9 mouse cellular contexts compared by ENCODE assay signal in the genomic region with DNA sequence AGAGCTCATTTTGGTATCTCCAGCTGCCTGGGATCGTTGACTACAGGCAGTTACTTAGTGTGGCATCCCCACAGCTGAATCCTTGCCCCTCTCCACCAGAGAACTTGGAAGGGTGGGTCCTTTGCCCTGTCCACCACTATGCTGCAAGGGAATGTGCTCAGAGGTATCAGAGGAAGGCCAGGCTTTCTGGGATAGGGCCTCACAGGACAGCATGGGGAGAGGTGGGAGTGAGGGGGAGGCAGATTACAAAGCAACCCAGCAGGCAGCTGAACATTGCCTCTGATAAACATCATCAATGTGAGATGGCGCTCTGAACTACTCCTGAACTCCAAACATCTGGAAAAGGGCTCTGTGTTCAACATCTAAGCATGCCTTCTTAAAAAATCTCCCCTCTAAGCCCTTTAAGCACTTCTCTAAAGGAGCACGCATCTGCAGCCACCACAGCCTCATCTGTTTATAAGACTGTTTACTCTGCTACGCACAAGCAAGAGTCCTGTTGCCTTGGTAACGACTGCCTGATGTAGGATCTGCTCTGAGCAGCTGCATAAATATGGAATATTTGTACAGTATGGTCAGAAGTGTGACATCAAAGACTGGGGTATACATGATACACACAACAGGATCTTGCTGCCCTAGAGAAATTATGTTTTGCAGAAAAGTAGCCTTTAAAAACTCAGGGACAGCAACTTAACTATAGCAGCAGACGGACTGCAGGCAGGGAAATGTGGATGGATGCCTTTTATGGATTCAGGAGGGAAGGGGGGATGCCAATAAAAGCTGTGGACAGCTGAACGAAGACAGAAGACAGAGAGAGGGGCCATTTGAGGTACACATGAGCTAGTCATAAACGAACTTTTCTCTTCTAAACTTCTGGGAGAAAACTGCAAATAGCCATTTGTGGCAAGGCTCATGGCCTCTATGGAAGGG.
DNase-seq lines count a peak whose midpoint lies in the region; ATAC-seq lines count a peak whose summit lies in the region.
"Had no signal": no experiment of that assay in that cellular context is flagged by ENCODE, and none has a peak within 500 bp of the region (broad histone marks: within the 10 kb centered on the region; RNA-seq: fewer than 3 reads in every experiment).

No protein-coding gene starts in this region.

- H3K9me3 ChIP-seq in lung, embryonic 16.5 days (ENCODE audit: control insufficient read depth, low read length): no peaks in the 10 kb centered on the region
- no peaks in the 10 kb centered on the region for H3K9me3 ChIP-seq in hindbrain, embryonic 10.5 days
- no peaks in the 10 kb centered on the region for H3K9me3 ChIP-seq in midbrain, embryonic 10.5 days (replicated peaks)

- no peaks in the 10 kb centered on the region for H3K27me3 ChIP-seq in lung, embryonic 16.5 days (ENCODE audit: control insufficient read depth, insufficient read depth, low read depth, low read length)
- H3K27me3 ChIP-seq in hindbrain, embryonic 10.5 days (ENCODE audit: insufficient read depth, poor library complexity, severe bottlenecking): no peaks in the 10 kb centered on the region
- no peaks in the 10 kb centered on the region for H3K27me3 ChIP-seq in midbrain, embryonic 10.5 days (ENCODE audit: low read depth, poor library complexity, severe bottlenecking)
- H3K27me3 ChIP-seq: Patski had no signal

- peak overlapping the region; percentile 70 for H3K27ac ChIP-seq in lung, embryonic 16.5 days (ENCODE audit: low read length)
- H3K27ac ChIP-seq in hindbrain, embryonic 10.5 days: peak overlapping the region; percentile 25
- H3K27ac ChIP-seq in midbrain, embryonic 10.5 days (replicated peaks): peak overlapping the region; percentile 66

- no peak overlapping the region for H3K4me2 ChIP-seq in lung, embryonic 16.5 days (ENCODE audit: low read depth, low read length)

- H3K4me3 ChIP-seq in lung, embryonic 16.5 days (ENCODE audit: low read length): no peak overlapping the region
- H3K4me3 ChIP-seq in hindbrain, embryonic 10.5 days: no peak overlapping the region
- H3K4me3 ChIP-seq in midbrain, embryonic 10.5 days: no peak overlapping the region

- peaks cover 15% of the 10 kb centered on the region for H3K36me3 ChIP-seq in lung, embryonic 16.5 days (ENCODE audit: control insufficient read depth, insufficient read depth, low read length)
- peaks cover 20% of the 10 kb centered on the region for H3K36me3 ChIP-seq in hindbrain, embryonic 10.5 days
- peaks cover 13% of the 10 kb centered on the region for H3K36me3 ChIP-seq in midbrain, embryonic 10.5 days

- peak; percentile 93 for ATAC-seq in lung, embryonic 16.5 days (ENCODE audit: low read depth)
- ATAC-seq: Patski had no signal

- no peak overlapping the region for H3K9ac ChIP-seq in lung, embryonic 16.5 days (ENCODE audit: low read length)

- H3K4me1 ChIP-seq in lung, embryonic 16.5 days (replicated peaks; ENCODE audit: control insufficient read depth, insufficient read depth, low read length): peaks cover 13% of the 10 kb centered on the region
- H3K4me1 ChIP-seq in hindbrain, embryonic 10.5 days (replicated peaks): peaks cover 10% of the 10 kb centered on the region
- peaks cover 16% of the 10 kb centered on the region for H3K4me1 ChIP-seq in midbrain, embryonic 10.5 days

- 27% methylated on average over 8 of the region's 8 CpGs for WGBS in lung, embryonic 16.5 days
- WGBS in hindbrain, embryonic 10.5 days: 65% methylated on average over 8 of the region's 8 CpGs
- WGBS in midbrain, embryonic 10.5 days: 61% methylated on average over 8 of the region's 8 CpGs

- no peak for DNase-seq in lung, postnatal 25 days (ENCODE audit: low spot score)
- DNase-seq in hindbrain, embryonic 10.5 days (ENCODE audit: low spot score): no peak
- DNase-seq in midbrain, embryonic 10.5 days (ENCODE audit: low spot score): no peak
- peak; percentile 42 for DNase-seq in yolk sac, embryonic 10.5 days (ENCODE audit: low spot score)
- DNase-seq in urinary bladder, postnatal 14 days (ENCODE audit: low spot score): no peak
- DNase-seq in gastrocnemius, adult 8-10 months (ENCODE audit: low spot score in 2 of 2): no peak
- DNase-seq in layer of hippocampus, adult 9-10 months (ENCODE audit: low spot score): no peak
